Mouse (Mus musculus) forebrain, embryonic 13.5 days (tissue): ENCODE data around the gene Hcls1. TPM values are rescaled to one million over a fixed set of nuclear protein-coding genes. Genes with fewer than 3 reads are reported as not detected.
A peak's percentile ranks its signal among the peaks of the same experiment; 100 is the strongest.

Source experiments
- ATAC-seq: fragments of 200-750 bp; cut with Nextera tagmentation; 2 replicates; pipeline ENCODE4 v1.8.0; 2017
- H3K27ac ChIP-seq: fragments of 300-500 bp; sonication (generic); 2 replicates; pipeline ENCODE4 v1.5.1; 2015; ENCODE audit warnings: inconsistent platforms, mild to moderate bottlenecking, moderate library complexity
- H3K27me3 ChIP-seq: fragments of 300-500 bp; sonication (generic); 2 replicates; pipeline ENCODE4 v1.6.1; 2015; ENCODE audit warnings: mild to moderate bottlenecking, inconsistent platforms
- H3K36me3 ChIP-seq: fragments of 300-500 bp; sonication (generic); 2 replicates; pipeline ENCODE4 v1.6.1; 2015; ENCODE audit warnings: mild to moderate bottlenecking, inconsistent platforms; ENCODE audit not compliant: poor library complexity, severe bottlenecking
- H3K4me1 ChIP-seq: fragments of 300-500 bp; sonication (generic); 2 replicates; pipeline ENCODE4 v1.6.1; 2015; ENCODE audit warnings: inconsistent platforms
- H3K4me2 ChIP-seq: fragments of 300-500 bp; sonication (generic); 2 replicates; pipeline ENCODE4 v1.6.1; 2015; ENCODE audit warnings: inconsistent platforms, mild to moderate bottlenecking, moderate library complexity
- H3K4me3 ChIP-seq: fragments of 300-500 bp; sonication (generic); 2 replicates; pipeline ENCODE4 v1.5.1; 2015; ENCODE audit warnings: mild to moderate bottlenecking, inconsistent platforms
- H3K9ac ChIP-seq: fragments of 300-500 bp; sonication (generic); 2 replicates; pipeline ENCODE4 v1.6.1; 2015; ENCODE audit warnings: mild to moderate bottlenecking, inconsistent platforms
- H3K9me3 ChIP-seq: fragments of 300-500 bp; sonication (generic); replicated peaks from 2 replicates; pipeline ENCODE4 v1.6.1; 2016; ENCODE audit warnings: inconsistent platforms
- WGBS: fragments of 180-500 bp; shearing (Covaris S2); methylation state at CpG from one replicate; pipeline ENCODE4 v1.1.7; 2015; 5-methylcytosine and 5-hydroxymethylcytosine counted together
- polyA plus RNA-seq: library from polyadenylated mRNA; unstranded; fragments of >200 nt; fragmentation: Nextera tagmentation; extraction: Ambion mirVana; gene quantifications from 2 replicates; pipeline ENCODE4 v1.2.1, GENCODE M21; 2015

Gene Hcls1
- polyA plus RNA-seq, 1 experiment from 2014 or later, result 1.5 TPM

GRCm38 (mm10) chr16:37010370-37010769 lies 75.6 kb downstream of the Hcls1 start:
- H3K9me3 ChIP-seq, result no peaks in the 10 kb centered on the region
- peak overlapping the region; percentile 93; the same call in 1 of the 2 replicates for H3K4me2 ChIP-seq
- 60% methylated on average over 4 of the region's 4 CpGs for WGBS
- 0 out of 2 replicates have a peak, but pooled peaks cover 3% of the 10 kb centered on the region for H3K36me3 ChIP-seq
- peaks cover 22% of the 10 kb centered on the region for H3K4me1 ChIP-seq
- no peaks in the 10 kb centered on the region for H3K27me3 ChIP-seq
- H3K27ac ChIP-seq, result no peak overlapping the region
- peak; percentile 60 for ATAC-seq
- H3K4me3 ChIP-seq, result no peak overlapping the region
- H3K9ac ChIP-seq, result no peak overlapping the region

- Histone ChIP-seq H3K9ac (peak within 1 kb of the TSS; percentile 79), H3K36me3 (peaks cover 3% of the 10 kb centered on the region; the same call in 1 of the 2 replicates), H3K9me3 (no peaks in the 10 kb centered on the region), H3K4me2 (peak within 1 kb of the TSS; percentile 93), H3K27me3 (no peaks in the 10 kb centered on the region), H3K27ac (no peak within 1 kb of the TSS), H3K4me3 (peak within 1 kb of the TSS; percentile 93), H3K4me1 (peaks cover 22% of the 10 kb centered on the region)
- ATAC-seq, result peak; percentile 98
- WGBS, result 6% methylated on average over 30 of the region's 30 CpGs
Measured at GRCm38 (mm10) chr16:37011061-37011921, 76.5 kb downstream of the Hcls1 start, which contains the start of gene Polq. TSS of gene Polq (plus strand) at chr16:37011786.

DNA sequence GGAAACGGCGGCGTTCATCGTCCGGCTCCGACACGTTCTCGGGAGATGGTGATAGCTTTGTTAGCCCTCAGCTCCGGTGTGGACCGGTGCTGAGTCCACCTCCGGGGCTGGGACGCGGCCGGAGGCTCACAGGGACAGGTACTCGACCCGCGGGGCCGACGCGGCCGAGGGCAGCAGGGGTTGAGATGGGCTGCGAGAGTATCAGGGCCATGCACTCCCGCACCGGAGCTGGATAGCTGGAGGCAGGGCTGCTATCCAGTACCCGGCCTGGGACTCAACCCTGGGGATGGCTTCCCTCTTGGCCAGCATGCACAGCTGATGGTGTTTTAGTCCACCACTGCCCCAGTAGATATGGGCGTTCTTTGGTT lies 77.1 kb downstream of the Hcls1 start:
- H3K27ac ChIP-seq, result no peak overlapping the region
- peak overlapping the region; percentile 93 for H3K4me2 ChIP-seq
- H3K4me3 ChIP-seq, result peak overlapping the region; percentile 93
- peak; percentile 72 for ATAC-seq
- peak overlapping the region; percentile 79 for H3K9ac ChIP-seq
- H3K36me3 ChIP-seq, result peaks cover 3% of the 10 kb centered on the region; the same call in 1 of the 2 replicates
- 1% methylated on average over 26 of the region's 26 CpGs for WGBS
- no peaks in the 10 kb centered on the region for H3K27me3 ChIP-seq
- no peaks in the 10 kb centered on the region for H3K9me3 ChIP-seq
- peaks cover 22% of the 10 kb centered on the region for H3K4me1 ChIP-seq

GRCm38 (mm10) chr16:37012336-37012735 lies 77.6 kb downstream of the Hcls1 start:
- Histone ChIP-seq H3K4me1 (peaks cover 22% of the 10 kb centered on the region), H3K36me3 (peaks cover 3% of the 10 kb centered on the region; the same call in 1 of the 2 replicates), H3K4me2 (peak overlapping the region; percentile 93), H3K4me3 (peak overlapping the region; percentile 93), H3K27me3 (no peaks in the 10 kb centered on the region), H3K9me3 (no peaks in the 10 kb centered on the region), H3K27ac (no peak overlapping the region), H3K9ac (peak overlapping the region; percentile 79)
- no peak for ATAC-seq
- 59% methylated on average over 5 of the region's 5 CpGs for WGBS

Other genes with a start within 250 kb of the Hcls1 start
- gene Ildr1, start 241.0 kb upstream of the Hcls1 start, polyA plus RNA-seq, result not detected in 2 replicates
- gene Slc15a2, start 150.0 kb upstream of the Hcls1 start, polyA plus RNA-seq, result 13.0 and 14.6 TPM in 2 replicates
- 60.3 and 60.4 TPM in 2 replicates for gene Iqcb1, start 106.6 kb upstream of the Hcls1 start, polyA plus RNA-seq
- 0.71 and 0.99 TPM in 2 replicates for gene Eaf2, start 60.0 kb upstream of the Hcls1 start, polyA plus RNA-seq
- gene Golgb1, start 59.8 kb upstream of the Hcls1 start, polyA plus RNA-seq, result 93.8 and 97.1 TPM in 2 replicates
- 0.05 and 0.13 TPM in 2 replicates for gene Fbxo40, start 55.5 kb downstream of the Hcls1 start, polyA plus RNA-seq
- 9.2 and 9.5 TPM in 2 replicates for gene Polq, start 76.8 kb downstream of the Hcls1 start, polyA plus RNA-seq